Comparison of ENCODE assay signal across 16 mouse cellular contexts in genomic region chr14:61518659-61519480, GRCm38 (mm10). TPM values are rescaled to one million over a fixed set of nuclear protein-coding genes. Genes with fewer than 3 reads are reported as not detected.
A peak's percentile ranks its signal among the peaks of the same experiment; 100 is the strongest.
DNase-seq lines count a peak whose midpoint lies in the region; ATAC-seq lines count a peak whose summit lies in the region.
"Had no signal": no experiment of that assay in that cellular context is flagged by ENCODE, and none has a peak within 500 bp of the region (broad histone marks: within the 10 kb centered on the region; RNA-seq: fewer than 3 reads in every experiment).

No protein-coding gene starts in this region.

- no peaks in the 10 kb centered on the region for H3K36me3 ChIP-seq in heart, embryonic 10.5 days
- no peaks in the 10 kb centered on the region for H3K36me3 ChIP-seq in forebrain, embryonic 15.5 days
- H3K36me3 ChIP-seq: G1E; limb, embryonic 10.5 days; midbrain, embryonic 12.5 days had no signal

- no peak overlapping the region for H3K9ac ChIP-seq in forebrain, embryonic 15.5 days (replicated peaks)
- H3K9ac ChIP-seq: midbrain, embryonic 12.5 days had no signal

- H3K9me3 ChIP-seq in heart, embryonic 10.5 days, result no peaks in the 10 kb centered on the region
- H3K9me3 ChIP-seq in forebrain, embryonic 15.5 days, result no peaks in the 10 kb centered on the region
- H3K9me3 ChIP-seq: G1E; limb, embryonic 10.5 days had no signal

- ATAC-seq in granulocyte monocyte progenitor cell, adult 5-6 weeks (replicated peaks; ENCODE audit: poor library complexity, severe bottlenecking), result peak; percentile 99
- peak; percentile 95 for ATAC-seq in megakaryocyte progenitor cell, adult 5-6 weeks (replicated peaks; ENCODE audit: poor library complexity)
- no peak for ATAC-seq in forebrain, embryonic 15.5 days (replicated peaks)
- ATAC-seq: forebrain, embryonic 14.5 days had no signal

- 78% methylated on average over 10 of the region's 10 CpGs for WGBS in heart, embryonic 10.5 days
- 91% methylated on average over 10 of the region's 10 CpGs for WGBS in forebrain, embryonic 15.5 days

- H3K27ac ChIP-seq in heart, embryonic 10.5 days, result no peak overlapping the region
- no peak overlapping the region for H3K27ac ChIP-seq in forebrain, embryonic 15.5 days (replicated peaks)
- H3K27ac ChIP-seq: limb, embryonic 10.5 days; midbrain, embryonic 12.5 days; stomach, postnatal 0 days had no signal

- H3K4me3 ChIP-seq in heart, embryonic 10.5 days, result no peak overlapping the region
- H3K4me3 ChIP-seq in forebrain, embryonic 15.5 days, result no peak overlapping the region
- H3K4me3 ChIP-seq: limb, embryonic 10.5 days; midbrain, embryonic 12.5 days had no signal

- no peaks in the 10 kb centered on the region for H3K4me1 ChIP-seq in heart, embryonic 10.5 days
- no peaks in the 10 kb centered on the region for H3K4me1 ChIP-seq in forebrain, embryonic 15.5 days
- H3K4me1 ChIP-seq: limb, embryonic 10.5 days; midbrain, embryonic 12.5 days had no signal

- DNase-seq in heart, adult 9 months (ENCODE audit: low spot score in 2 of 2), result peak; percentile 27 to 59
- no peak for DNase-seq in heart, embryonic 10.5 days (ENCODE audit: low spot score)
- DNase-seq in B cell, adult 2 months, result peak; percentile 49 to 54
- DNase-seq in cerebellum, adult 11 months, result no peak
- no peak for DNase-seq in heart, postnatal 4 days
- DNase-seq: embryo, embryonic 11 days; kidney, adult 18-20 months had no signal

- H3K27me3 ChIP-seq in heart, embryonic 10.5 days (ENCODE audit: insufficient read depth, poor library complexity, severe bottlenecking), result no peaks in the 10 kb centered on the region
- H3K27me3 ChIP-seq in forebrain, embryonic 15.5 days, result no peaks in the 10 kb centered on the region
- H3K27me3 ChIP-seq: midbrain, embryonic 12.5 days had no signal

- no peak overlapping the region for H3K4me2 ChIP-seq in forebrain, embryonic 15.5 days (replicated peaks)
- H3K4me2 ChIP-seq: heart, embryonic 11.5 days; midbrain, embryonic 12.5 days had no signal

RNA-seq across cellular contexts. Expression of gene Spryd7, which starts 37.8 kb away (rescaled TPM):
- 26.0 and 26.9 TPM in 2 replicates for polyA plus RNA-seq in heart, embryonic 10.5 days (2016; fragmentation: Nextera tagmentation; extraction: Ambion mirVana)
- 4.8 and 9.0 TPM in 2 replicates for total RNA-seq in granulocyte monocyte progenitor cell, adult 5-6 weeks (2014; fragmentation: Nextera tagmentation)
- total RNA-seq in granulocyte monocyte progenitor cell, adult 5-6 weeks (2017), result 10.6 and 11.1 TPM in 2 replicates
- total RNA-seq in megakaryocyte progenitor cell, adult 5-6 weeks (2015), result 12.0 and 13.4 TPM in 2 replicates
- 11.7 and 11.9 TPM in 2 replicates for total RNA-seq in megakaryocyte progenitor cell, adult 5-6 weeks (2017)
- polyA plus RNA-seq in forebrain, embryonic 15.5 days (2015; fragmentation: Nextera tagmentation; extraction: Ambion mirVana), result 39.8 and 40.4 TPM in 2 replicates
- 10 to 100 TPM; 33.5 to 35.3 TPM for total RNA-seq in heart, postnatal 4 days (2021)

Comparison
In these comparisons a context has a peak if more than half of its experiments do, and no peak if none do; other contexts are left out.
1. DNase-seq: peak in heart, adult 9 months (2 of 2) and B cell, adult 2 months (2 of 2); none in heart, embryonic 10.5 days (single experiment), cerebellum, adult 11 months (single experiment) and heart, postnatal 4 days (single experiment).